Mouse (Mus musculus): ENCODE data around the gene Olfr1362. TPM values are rescaled to one million over a fixed set of nuclear protein-coding genes. Genes with fewer than 3 reads are reported as not detected.
A peak's percentile ranks its signal among the peaks of the same experiment; 100 is the strongest.

The Olfr1362 gene
- polyA plus RNA-seq (2012; ENCODE audit: insufficient read depth, insufficient read length, missing spikeins), result not detected in 2 replicates

GRCm38 (mm10) chr13:21613922-21614321 lies at the start of gene Olfr1362:
Gene Olfr1362, minus strand, starts transcription at chr13:21614022.
- H3K4me1 ChIP-seq (ENCODE audit: control insufficient read depth, insufficient read depth, insufficient read length, low read length), result no peaks in the 10 kb centered on the region
- H3K27ac ChIP-seq (replicated peaks; ENCODE audit: low read depth, low read length), result no peak within 1 kb of the TSS
- H3K4me3 ChIP-seq (ENCODE audit: insufficient read depth, low read depth, low read length), result no peak within 1 kb of the TSS

GRCm38 (mm10) chr13:21663286-21663685 lies 49.5 kb upstream of the Olfr1362 start, which contains the start of gene Olfr1361:
Gene Olfr1361, minus strand, starts transcription at chr13:21663386.
- no peak within 1 kb of the TSS for H3K4me3 ChIP-seq (ENCODE audit: insufficient read depth, low read depth, low read length)
- no peaks in the 10 kb centered on the region for H3K4me1 ChIP-seq (ENCODE audit: control insufficient read depth, insufficient read depth, insufficient read length, low read length)
- no peak within 1 kb of the TSS for H3K27ac ChIP-seq (replicated peaks; ENCODE audit: low read depth, low read length)

GRCm38 (mm10) chr13:21642418-21642817 lies 28.6 kb upstream of the Olfr1362 start, which contains the start of gene Olfr11:
Gene Olfr11, minus strand, starts transcription at chr13:21642518.
- 0 out of 2 replicates have a peak within 1 kb of the TSS, but pooled peaks have one; percentile 46 for H3K27ac ChIP-seq (replicated peaks; ENCODE audit: low read depth, low read length)
- no peaks in the 10 kb centered on the region for H3K4me1 ChIP-seq (ENCODE audit: control insufficient read depth, insufficient read depth, insufficient read length, low read length)
- no peak within 1 kb of the TSS for H3K4me3 ChIP-seq (ENCODE audit: insufficient read depth, low read depth, low read length)

GRCm38 (mm10) chr13:21591618-21592017 lies 22.2 kb downstream of the Olfr1362 start:
- H3K4me3 ChIP-seq (ENCODE audit: insufficient read depth, low read depth, low read length), result no peak overlapping the region
- H3K4me1 ChIP-seq (ENCODE audit: control insufficient read depth, insufficient read depth, insufficient read length, low read length), result no peaks in the 10 kb centered on the region
- H3K27ac ChIP-seq (replicated peaks; ENCODE audit: low read depth, low read length), result no peak overlapping the region

- H3K4me3 ChIP-seq (ENCODE audit: insufficient read depth, low read depth, low read length), result no peak within 1 kb of the TSS
- no peaks in the 10 kb centered on the region for H3K4me1 ChIP-seq (ENCODE audit: control insufficient read depth, insufficient read depth, insufficient read length, low read length)
- no peak within 1 kb of the TSS for H3K27ac ChIP-seq (replicated peaks; ENCODE audit: low read depth, low read length)
These were observed 32.2 kb downstream of the Olfr1362 start, which contains the start of gene Olfr1364 for GRCm38 (mm10) chr13:21581659-21582058. Gene Olfr1364, minus strand, starts transcription at chr13:21581759.

Other genes starting within 250 kb of the Olfr1362 start
- 22.9 and 36.8 TPM in 2 replicates for gene Zkscan3, start 211.3 kb downstream of the Olfr1362 start, polyA plus RNA-seq (2012; ENCODE audit: insufficient read depth, insufficient read length, missing spikeins)
- 0.42 TPM in 1 of 2 replicates, not detected in the other for gene Pgbd1, start 173.0 kb downstream of the Olfr1362 start, polyA plus RNA-seq (2012; ENCODE audit: insufficient read depth, insufficient read length, missing spikeins)
- gene Zscan26, start 160.3 kb downstream of the Olfr1362 start, polyA plus RNA-seq (2012; ENCODE audit: insufficient read depth, insufficient read length, missing spikeins), result 16.1 and 18.3 TPM in 2 replicates
- gene Nkapl, start 145.5 kb downstream of the Olfr1362 start, polyA plus RNA-seq (2012; ENCODE audit: insufficient read depth, insufficient read length, missing spikeins), result 1.3 and 2.5 TPM in 2 replicates
- 1.7 and 2.2 TPM in 2 replicates for gene Zkscan4, start 135.1 kb downstream of the Olfr1362 start, polyA plus RNA-seq (2012; ENCODE audit: insufficient read depth, insufficient read length, missing spikeins)
- not detected in 2 replicates for gene Gm10065, start 134.6 kb downstream of the Olfr1362 start, polyA plus RNA-seq (2012; ENCODE audit: insufficient read depth, insufficient read length, missing spikeins)
- gene AK157302, start 118.8 kb downstream of the Olfr1362 start, polyA plus RNA-seq (2012; ENCODE audit: insufficient read depth, insufficient read length, missing spikeins), result 1.6 TPM in 1 of 2 replicates, not detected in the other
- gene Gm11273, start 112.6 kb downstream of the Olfr1362 start, polyA plus RNA-seq (2012; ENCODE audit: insufficient read depth, insufficient read length, missing spikeins), result 124 and 176 TPM in 2 replicates
- gene Zkscan8, start 82.9 kb downstream of the Olfr1362 start, polyA plus RNA-seq (2012; ENCODE audit: insufficient read depth, insufficient read length, missing spikeins), result 6.0 and 6.4 TPM in 2 replicates
- not detected in 2 replicates for gene Olfr1366, start 71.2 kb downstream of the Olfr1362 start, polyA plus RNA-seq (2012; ENCODE audit: insufficient read depth, insufficient read length, missing spikeins)
- gene Olfr1535, start 54.1 kb downstream of the Olfr1362 start, polyA plus RNA-seq (2012; ENCODE audit: insufficient read depth, insufficient read length, missing spikeins), result not detected in 2 replicates
- gene Olfr1364, start 32.3 kb downstream of the Olfr1362 start, polyA plus RNA-seq (2012; ENCODE audit: insufficient read depth, insufficient read length, missing spikeins), result not detected in 2 replicates
- gene Olfr11, start 28.5 kb upstream of the Olfr1362 start, polyA plus RNA-seq (2012; ENCODE audit: insufficient read depth, insufficient read length, missing spikeins), result not detected in 2 replicates
- not detected in 2 replicates for gene Olfr1361, start 49.4 kb upstream of the Olfr1362 start, polyA plus RNA-seq (2012; ENCODE audit: insufficient read depth, insufficient read length, missing spikeins)
- not detected in 2 replicates for gene Olfr1360, start 63.4 kb upstream of the Olfr1362 start, polyA plus RNA-seq (2012; ENCODE audit: insufficient read depth, insufficient read length, missing spikeins)
- not detected in 2 replicates for gene Olfr1359, start 84.1 kb upstream of the Olfr1362 start, polyA plus RNA-seq (2012; ENCODE audit: insufficient read depth, insufficient read length, missing spikeins)
- gene Hist1h2bl, start 102.1 kb upstream of the Olfr1362 start, polyA plus RNA-seq (2012; ENCODE audit: insufficient read depth, insufficient read length, missing spikeins), result not detected in 2 replicates
- gene Hist1h2ai, start 102.4 kb upstream of the Olfr1362 start, polyA plus RNA-seq (2012; ENCODE audit: insufficient read depth, insufficient read length, missing spikeins), result not detected in 2 replicates
- gene Hist1h3h, start 103.6 kb upstream of the Olfr1362 start, polyA plus RNA-seq (2012; ENCODE audit: insufficient read depth, insufficient read length, missing spikeins), result not detected in 2 replicates
- not detected in 2 replicates for gene Hist1h2bm, start 108.0 kb upstream of the Olfr1362 start, polyA plus RNA-seq (2012; ENCODE audit: insufficient read depth, insufficient read length, missing spikeins)
- not detected in 2 replicates for gene Hist1h4j, start 121.0 kb upstream of the Olfr1362 start, polyA plus RNA-seq (2012; ENCODE audit: insufficient read depth, insufficient read length, missing spikeins)
- 4.7 TPM in 1 of 2 replicates, not detected in the other for gene Hist1h4k, start 136.5 kb upstream of the Olfr1362 start, polyA plus RNA-seq (2012; ENCODE audit: insufficient read depth, insufficient read length, missing spikeins)
- not detected in 2 replicates for gene Hist1h2ak, start 139.8 kb upstream of the Olfr1362 start, polyA plus RNA-seq (2012; ENCODE audit: insufficient read depth, insufficient read length, missing spikeins)
- gene Hist1h2bn, start 140.1 kb upstream of the Olfr1362 start, polyA plus RNA-seq (2012; ENCODE audit: insufficient read depth, insufficient read length, missing spikeins), result not detected in 2 replicates
- gene Hist1h1b, start 166.6 kb upstream of the Olfr1362 start, polyA plus RNA-seq (2012; ENCODE audit: insufficient read depth, insufficient read length, missing spikeins), result not detected in 2 replicates
- gene Hist1h3i, start 169.3 kb upstream of the Olfr1362 start, polyA plus RNA-seq (2012; ENCODE audit: insufficient read depth, insufficient read length, missing spikeins), result not detected in 2 replicates
- not detected in 2 replicates for gene Hist1h2an, start 173.2 kb upstream of the Olfr1362 start, polyA plus RNA-seq (2012; ENCODE audit: insufficient read depth, insufficient read length, missing spikeins)
- gene Hist1h2bp, start 173.4 kb upstream of the Olfr1362 start, polyA plus RNA-seq (2012; ENCODE audit: insufficient read depth, insufficient read length, missing spikeins), result not detected in 2 replicates
- 1.3 TPM in 1 of 2 replicates, not detected in the other for gene Hist1h2bq, start 196.2 kb upstream of the Olfr1362 start, polyA plus RNA-seq (2012; ENCODE audit: insufficient read depth, insufficient read length, missing spikeins)
- not detected in 2 replicates for gene Hist1h2ao, start 196.4 kb upstream of the Olfr1362 start, polyA plus RNA-seq (2012; ENCODE audit: insufficient read depth, insufficient read length, missing spikeins)
- 2.8 TPM in 1 of 2 replicates, not detected in the other for gene Hist1h4m, start 197.7 kb upstream of the Olfr1362 start, polyA plus RNA-seq (2012; ENCODE audit: insufficient read depth, insufficient read length, missing spikeins)
- gene Hist1h4n, start 218.2 kb upstream of the Olfr1362 start, polyA plus RNA-seq (2012; ENCODE audit: insufficient read depth, insufficient read length, missing spikeins), result not detected in 2 replicates
- gene Hist1h2ap, start 219.5 kb upstream of the Olfr1362 start, polyA plus RNA-seq (2012; ENCODE audit: insufficient read depth, insufficient read length, missing spikeins), result not detected in 2 replicates
- not detected in 2 replicates for gene Hist1h2br, start 219.7 kb upstream of the Olfr1362 start, polyA plus RNA-seq (2012; ENCODE audit: insufficient read depth, insufficient read length, missing spikeins)